8 mouse cellular contexts compared by ENCODE assay signal in the genomic region with DNA sequence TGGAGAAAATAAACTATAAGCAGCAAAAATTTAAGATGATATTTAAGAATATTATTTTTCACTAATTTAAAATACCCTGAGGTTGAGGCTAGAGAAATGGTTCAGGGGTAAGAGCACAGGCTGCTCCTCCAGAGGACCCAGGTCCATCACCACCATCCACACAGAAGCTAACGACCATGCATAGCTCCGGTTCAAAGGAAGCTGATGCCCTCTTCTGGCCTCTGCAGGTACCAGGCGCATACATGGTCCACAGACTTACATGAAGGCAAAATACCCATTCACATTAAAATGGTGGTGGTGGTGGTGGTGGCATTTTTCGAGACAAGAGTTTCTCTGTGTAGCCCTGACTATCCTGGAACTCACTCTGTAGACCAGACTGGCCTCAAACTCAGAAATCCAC.
DNase-seq lines count a peak whose midpoint lies in the region; ATAC-seq and TF ChIP-seq lines count a peak whose summit lies in the region.

No protein-coding gene starts in this region.

- 0 out of 2 replicates have a peak, but pooled peaks have one; percentile 47 for ATAC-seq in liver, postnatal 0 days
- no peak for ATAC-seq in activated CD4-positive, CD25-positive, alpha-beta regulatory T cell, adult 4 months

- peak; percentile 30 to 31 for DNase-seq in cerebellum, adult 2 months
- no peak for DNase-seq in cerebellum, adult 9-11 months
- DNase-seq in lung, adult 2 months, result no peak
- no peak for DNase-seq in lung, postnatal 25 days (ENCODE audit: low spot score)
- peak; percentile 51 for DNase-seq in cerebellum, postnatal 14 days
- no peak for DNase-seq in liver, postnatal 0 days
- no peak for DNase-seq in urinary bladder, postnatal 36 days (ENCODE audit: low spot score in 2 of 2)

- WGBS in cerebellum, adult 2 months, result 52% methylated on average over 4 of the region's 4 CpGs
- 63% methylated on average over 4 of the region's 4 CpGs for WGBS in lung, adult 2 months
- 61% methylated on average over 4 of the region's 4 CpGs for WGBS in liver, postnatal 0 days (ENCODE audit: insufficient replicate concordance)

- no peaks in the 10 kb centered on the region for H3K9me3 ChIP-seq in liver, postnatal 0 days (ENCODE audit: low read length)

- H3K4me1 ChIP-seq in cerebellum, adult 2 months (ENCODE audit: control insufficient read depth, insufficient read depth, low read length), result no peaks in the 10 kb centered on the region
- no peaks in the 10 kb centered on the region for H3K4me1 ChIP-seq in lung, adult 2 months (ENCODE audit: control insufficient read depth, insufficient read depth, low read length)
- no peaks in the 10 kb centered on the region for H3K4me1 ChIP-seq in liver, postnatal 0 days (ENCODE audit: insufficient read depth)

- H3K27ac ChIP-seq in cerebellum, adult 2 months (ENCODE audit: insufficient read depth, low read length), result no peak overlapping the region
- no peak overlapping the region for H3K27ac ChIP-seq in liver, postnatal 0 days (ENCODE audit: low read depth)

- no peaks in the 10 kb centered on the region for H3K36me3 ChIP-seq in liver, postnatal 0 days (replicated peaks; ENCODE audit: insufficient read depth, low read length)

- TF ChIP-seq POLR2A in cerebellum, adult 2 months (IDR thresholded peaks at IDR 0.05; ENCODE audit: borderline replicate concordance, insufficient read depth, low read length), result no peak
- TF ChIP-seq POLR2A in lung, adult 2 months (IDR thresholded peaks at IDR 0.05; ENCODE audit: borderline replicate concordance, extremely low read depth, low read depth, low read length), result no peak

- peak; percentile 72 for TF ChIP-seq CTCF in cerebellum, adult 2 months (IDR thresholded peaks at IDR 0.05; ENCODE audit: borderline replicate concordance, insufficient read depth, low read depth, low read length)
- TF ChIP-seq CTCF in lung, adult 2 months (IDR thresholded peaks at IDR 0.05; ENCODE audit: insufficient read depth, low read length), result peak; percentile 53; the same call in 1 of the 2 replicates
- peak; percentile 61 for TF ChIP-seq CTCF in liver, postnatal 0 days (IDR thresholded peaks at IDR 0.05; ENCODE audit: low read depth)

- no peak overlapping the region for H3K4me2 ChIP-seq in liver, postnatal 0 days (ENCODE audit: low read depth, low read length)

- no peaks in the 10 kb centered on the region for H3K27me3 ChIP-seq in cerebellum, adult 2 months (ENCODE audit: control insufficient read depth, insufficient read depth, low read length)
- no peaks in the 10 kb centered on the region for H3K27me3 ChIP-seq in liver, postnatal 0 days (ENCODE audit: insufficient read depth, low read length)

- H3K9ac ChIP-seq in liver, postnatal 0 days (replicated peaks), result no peak overlapping the region

- H3K4me3 ChIP-seq in cerebellum, adult 2 months (replicated peaks; ENCODE audit: insufficient read depth, low read depth, low read length), result no peak overlapping the region
- H3K4me3 ChIP-seq in lung, adult 2 months (replicated peaks; ENCODE audit: extremely low read depth, low read depth, low read length), result no peak overlapping the region
- H3K4me3 ChIP-seq in liver, postnatal 0 days (ENCODE audit: low read depth, low read length), result no peak overlapping the region

- no peak for TF ChIP-seq EP300 in liver, postnatal 0 days (IDR thresholded peaks at IDR 0.05; ENCODE audit: low read depth)

Comparison
In these comparisons a context has a peak if more than half of its experiments do, and no peak if none do; other contexts are left out.
1. DNase-seq: peak in cerebellum, adult 2 months (2 of 2) and cerebellum, postnatal 14 days (2 of 2); none in cerebellum, adult 9-11 months (single experiment), lung, adult 2 months (single experiment), lung, postnatal 25 days (single experiment), liver, postnatal 0 days (single experiment) and urinary bladder, postnatal 36 days (0 of 2).
2. Peak in every context shown above with its lines, with median percentiles within 50 percentile points of each other: CTCF ChIP-seq.